Mouse (Mus musculus) midbrain, embryonic 12.5 days (tissue): ENCODE data around the gene Cbx5. TPM values are rescaled to one million over a fixed set of nuclear protein-coding genes. Genes with fewer than 3 reads are reported as not detected.
A peak's percentile ranks its signal among the peaks of the same experiment; 100 is the strongest.
"Not testable (repeated sequence)": the region's sequence is repeated elsewhere in the genome, so short reads cannot be mapped to it uniquely, and the experiment has no call there.

Experiments
- ATAC-seq: fragments of 200-750 bp; cut with Nextera tagmentation; 2 replicates; pipeline ENCODE4 v1.8.0; 2017; ENCODE audit warnings: low read depth, moderate TSS enrichment, moderate library complexity; ENCODE audit not compliant: low FRiP score
- H3K27ac ChIP-seq: fragments of 300-500 bp; sonication (generic); replicated peaks from 2 replicates; pipeline ENCODE4 v1.5.1; 2016; ENCODE audit warnings: mild to moderate bottlenecking
- H3K27me3 ChIP-seq: fragments of 300-500 bp; sonication (generic); 2 replicates; pipeline ENCODE4 v1.6.1; 2016; ENCODE audit warnings: mild to moderate bottlenecking
- H3K36me3 ChIP-seq: fragments of 300-500 bp; sonication (generic); 2 replicates; pipeline ENCODE4 v1.6.1; 2016
- H3K4me1 ChIP-seq: fragments of 300-500 bp; sonication (generic); 2 replicates; pipeline ENCODE4 v1.6.1; 2016
- H3K4me2 ChIP-seq: fragments of 300-500 bp; sonication (generic); replicated peaks from 2 replicates; pipeline ENCODE4 v1.6.1; 2016; ENCODE audit warnings: mild to moderate bottlenecking, moderate library complexity
- H3K4me3 ChIP-seq: fragments of 300-500 bp; sonication (generic); 2 replicates; pipeline ENCODE4 v1.5.1; 2016; ENCODE audit warnings: mild to moderate bottlenecking
- H3K9ac ChIP-seq: fragments of 300-500 bp; sonication (generic); replicated peaks from 2 replicates; pipeline ENCODE4 v1.6.1; 2016; ENCODE audit warnings: mild to moderate bottlenecking, moderate library complexity
- H3K9me3 ChIP-seq: fragments of 300-500 bp; sonication (generic); 2 replicates; pipeline ENCODE4 v1.6.1; 2016; ENCODE audit warnings: mild to moderate bottlenecking
- WGBS: fragments of 180-500 bp; shearing (Covaris S2); methylation state at CpG from one replicate; pipeline ENCODE4 v1.1.7; 2016; 5-methylcytosine and 5-hydroxymethylcytosine counted together
- polyA plus RNA-seq: library from polyadenylated mRNA; unstranded; fragments of >200 nt; fragmentation: Nextera tagmentation; extraction: Ambion mirVana; gene quantifications from 2 replicates; pipeline ENCODE4 v1.2.1, GENCODE M21; 2016

Gene Cbx5
- polyA plus RNA-seq = 203 and 216 TPM in 2 replicates

DNA sequence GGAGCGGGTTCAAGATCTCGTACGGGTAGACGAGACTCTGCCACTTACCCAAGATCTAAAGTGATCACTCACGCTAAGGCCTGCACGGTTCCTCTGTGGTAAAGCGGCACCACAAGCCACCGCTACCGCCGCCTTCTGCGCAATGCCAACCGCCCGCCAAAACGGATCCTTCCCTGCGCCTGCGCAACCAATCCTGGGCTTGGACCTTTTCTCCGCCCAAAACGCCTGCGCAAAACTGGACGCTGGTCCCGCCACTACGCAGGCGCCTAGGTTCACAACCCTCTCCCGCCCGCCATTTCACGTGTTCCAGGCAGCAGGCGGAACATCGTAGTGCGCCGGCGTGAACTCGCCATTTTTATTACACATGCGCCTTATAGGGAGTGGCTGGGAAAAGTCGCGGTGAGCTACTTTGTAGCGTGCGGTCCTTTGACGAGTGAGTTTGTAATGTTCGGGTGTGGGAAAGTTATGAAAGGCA lies at the start of gene Cbx5:
Cbx5 (minus strand) TSS at position 132 of the 475 bp plus-strand sequence.
- H3K9me3 ChIP-seq = no peaks in the 10 kb centered on the region
- H3K4me1 ChIP-seq = peaks cover 32% of the 10 kb centered on the region
- H3K4me3 ChIP-seq = peak within 1 kb of the TSS; percentile 72
- under 1% methylated on average over 39 of the region's 39 CpGs for WGBS
- peaks cover 42% of the 10 kb centered on the region for H3K36me3 ChIP-seq
- peak within 1 kb of the TSS; percentile 93 for H3K27ac ChIP-seq
- H3K4me2 ChIP-seq = peak within 1 kb of the TSS; percentile 93
- H3K27me3 ChIP-seq = no peaks in the 10 kb centered on the region
- peak; percentile 91 for ATAC-seq
- H3K9ac ChIP-seq = peak within 1 kb of the TSS; percentile 78

GRCm38 (mm10) chr15:103285778-103286417 lies 46.3 kb upstream of the Cbx5 start:
- WGBS = 76% methylated on average over 1 of the region's 1 CpGs
- Histone ChIP-seq H3K9me3 (no peaks in the 10 kb centered on the region), H3K4me2 (no peak overlapping the region), H3K9ac (no peak overlapping the region), H3K36me3 (peaks cover 15% of the 10 kb centered on the region), H3K4me3 (no peak overlapping the region), H3K27ac (0 out of 2 replicates have a peak overlapping the region, but pooled peaks have one; percentile 56), H3K27me3 (no peaks in the 10 kb centered on the region), H3K4me1 (peaks cover 25% of the 10 kb centered on the region)
- no peak for ATAC-seq

DNA sequence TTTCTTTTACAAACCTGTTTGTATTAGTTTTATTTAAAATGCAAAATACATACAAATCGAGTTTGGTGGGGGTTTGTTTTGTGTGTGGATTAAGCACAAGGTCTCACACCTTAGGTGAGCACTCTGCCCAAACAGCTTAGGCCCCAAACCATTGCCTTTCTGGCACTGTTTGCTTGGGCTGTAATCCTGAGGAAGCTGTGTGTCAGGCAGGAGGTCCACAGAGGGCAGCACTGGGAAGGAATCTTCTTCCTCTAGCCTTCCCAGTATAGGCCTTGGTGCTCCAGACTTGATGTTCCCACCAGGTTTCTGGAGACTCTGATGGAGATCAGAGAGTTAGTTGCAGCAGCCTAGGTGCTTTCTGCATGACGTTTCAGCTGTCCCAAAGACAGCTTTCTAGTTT lies 45.0 kb upstream of the Cbx5 start:
- H3K27ac ChIP-seq = peak overlapping the region; percentile 15; the same call in 1 of the 2 replicates
- no peak overlapping the region for H3K4me3 ChIP-seq
- 50% methylated on average over 2 of the region's 2 CpGs for WGBS
- H3K9ac ChIP-seq = no peak overlapping the region; the same call in 1 of the 2 replicates
- no peaks in the 10 kb centered on the region for H3K27me3 ChIP-seq
- no peak overlapping the region for H3K4me2 ChIP-seq
- ATAC-seq = no peak
- peaks cover 24% of the 10 kb centered on the region for H3K4me1 ChIP-seq
- peaks cover 5% of the 10 kb centered on the region; the same call in 1 of the 2 replicates for H3K36me3 ChIP-seq
- H3K9me3 ChIP-seq = no peaks in the 10 kb centered on the region

GRCm38 (mm10) chr15:103284066-103284465 lies 44.5 kb upstream of the Cbx5 start:
- ATAC-seq = no peak
- Histone ChIP-seq H3K36me3 (no peaks in the 10 kb centered on the region), H3K4me2 (no peak overlapping the region), H3K4me1 (peaks cover 18% of the 10 kb centered on the region), H3K27ac (no peak overlapping the region), H3K27me3 (no peaks in the 10 kb centered on the region), H3K9me3 (no peaks in the 10 kb centered on the region), H3K9ac (no peak overlapping the region), H3K4me3 (no peak overlapping the region)
- WGBS = 62% methylated on average over 3 of the region's 3 CpGs

GRCm38 (mm10) chr15:103281465-103282205 lies 42.0 kb upstream of the Cbx5 start:
- Histone ChIP-seq H3K36me3 (no peaks in the 10 kb centered on the region), H3K9ac (no peak overlapping the region), H3K27ac (no peak overlapping the region), H3K27me3 (no peaks in the 10 kb centered on the region), H3K4me2 (no peak overlapping the region), H3K4me1 (peaks cover 16% of the 10 kb centered on the region), H3K4me3 (no peak overlapping the region), H3K9me3 (no peaks in the 10 kb centered on the region)
- 91% methylated on average over 3 of the region's 3 CpGs for WGBS
- ATAC-seq = no peak

- WGBS = 81% methylated on average over 3 of the region's 3 CpGs
- no peak for ATAC-seq
- H3K36me3 ChIP-seq = no peaks in the 10 kb centered on the region
These were observed 41.3 kb upstream of the Cbx5 start for GRCm38 (mm10) chr15:103280817-103281464.

DNA sequence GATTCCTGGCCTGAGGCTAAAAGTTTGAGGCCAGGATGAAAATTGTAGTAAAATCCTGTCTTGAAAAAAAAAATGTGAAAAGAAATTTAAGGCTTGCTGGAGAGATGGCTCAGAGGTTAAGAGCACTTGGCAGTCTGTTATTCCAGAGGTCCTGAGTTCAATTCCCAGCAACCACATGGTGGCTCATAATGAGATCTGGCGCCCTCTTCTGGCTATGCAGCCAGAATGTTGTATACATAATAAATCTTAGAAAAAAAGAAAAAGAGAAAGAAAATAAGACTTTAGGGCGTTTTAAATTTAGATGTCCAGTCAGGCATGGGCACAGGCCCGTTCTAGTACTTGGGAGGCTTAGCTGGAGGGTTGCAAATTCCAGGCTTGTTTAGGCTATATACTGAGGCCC lies 40.1 kb upstream of the Cbx5 start:
- Histone ChIP-seq H3K9ac (no peak overlapping the region), H3K27ac (no peak overlapping the region), H3K27me3 (no peaks in the 10 kb centered on the region), H3K4me3 (no peak overlapping the region), H3K9me3 (no peaks in the 10 kb centered on the region), H3K4me1 (peaks cover 3% of the 10 kb centered on the region), H3K36me3 (no peaks in the 10 kb centered on the region), H3K4me2 (no peak overlapping the region)
- no peak for ATAC-seq
- WGBS = 64% methylated on average over 3 of the region's 3 CpGs

More at GRCm38 (mm10) chr15:103280817-103281464, 41.3 kb upstream of the Cbx5 start:
- Histone ChIP-seq H3K4me2 (no peak overlapping the region), H3K27me3 (no peaks in the 10 kb centered on the region), H3K9ac (no peak overlapping the region), H3K27ac (no peak overlapping the region), H3K9me3 (no peaks in the 10 kb centered on the region), H3K4me3 (no peak overlapping the region), H3K4me1 (peaks cover 15% of the 10 kb centered on the region)

- no peak for ATAC-seq
- Histone ChIP-seq H3K36me3 (no peaks in the 10 kb centered on the region), H3K4me2 (no peak overlapping the region), H3K4me1 (peaks cover 15% of the 10 kb centered on the region), H3K4me3 (no peak overlapping the region), H3K27ac (no peak overlapping the region), H3K9ac (no peak overlapping the region), H3K27me3 (no peaks in the 10 kb centered on the region), H3K9me3 (no peaks in the 10 kb centered on the region)
- 80% methylated on average over 7 of the region's 7 CpGs for WGBS
These were observed 38.3 kb upstream of the Cbx5 start for GRCm38 (mm10) chr15:103277949-103278348.

GRCm38 (mm10) chr15:103275943-103276342 lies 36.3 kb upstream of the Cbx5 start:
- not testable (repeated sequence) for H3K4me2 ChIP-seq, H3K9me3 ChIP-seq, H3K4me3 ChIP-seq, H3K36me3 ChIP-seq, H3K27ac ChIP-seq, H3K27me3 ChIP-seq, ATAC-seq, H3K9ac ChIP-seq
- peaks cover 15% of the 10 kb centered on the region for H3K4me1 ChIP-seq
- WGBS = 92% methylated on average over 3 of the region's 3 CpGs

DNA sequence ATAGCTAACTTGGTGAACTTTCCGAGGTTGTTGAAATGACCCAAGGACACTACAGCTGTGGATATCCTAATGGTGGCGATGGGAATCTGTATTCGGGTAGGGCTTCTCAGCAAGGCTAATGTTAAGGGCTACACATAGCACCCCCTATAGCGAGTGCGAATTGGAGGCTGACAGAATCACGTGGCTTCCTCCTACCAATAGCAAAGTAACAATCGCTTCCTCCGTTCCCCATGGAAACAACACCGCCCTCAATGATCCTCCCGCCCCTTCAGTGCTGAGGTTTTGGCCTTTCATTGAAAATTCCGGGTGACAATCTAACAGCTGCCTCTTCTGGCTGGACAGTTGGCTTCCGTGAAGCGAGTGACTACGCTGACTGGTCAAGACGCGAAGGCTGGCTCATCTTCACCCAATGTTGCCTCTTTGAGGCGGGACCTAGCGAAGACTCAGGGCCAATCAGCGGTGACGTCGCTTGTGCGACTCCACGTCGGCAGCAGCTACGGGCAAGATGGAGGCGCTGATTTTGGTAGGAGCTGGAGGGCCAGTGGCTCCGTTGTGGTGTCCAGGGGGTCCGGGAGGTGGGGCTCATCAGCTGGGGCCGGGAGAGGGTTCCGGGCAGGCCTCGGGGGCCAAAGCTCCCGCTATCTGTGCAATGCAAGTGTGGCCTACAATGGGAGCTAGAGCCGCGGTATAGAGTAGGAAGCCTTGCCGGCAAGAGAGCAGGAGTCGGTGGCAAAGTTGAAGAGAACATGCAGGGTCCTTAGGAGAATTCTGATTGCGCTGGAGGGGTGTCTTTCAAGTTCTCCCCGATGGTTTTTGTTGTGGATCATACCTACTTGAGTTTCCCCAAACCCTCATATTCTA lies 33.0 kb upstream of the Cbx5 start, which contains the start of gene Copz1:
Copz1 (plus strand) TSS at position 296 of the 861 bp plus-strand sequence.
- H3K4me1 ChIP-seq = peaks cover 15% of the 10 kb centered on the region
- peak within 1 kb of the TSS; percentile 82 for H3K9ac ChIP-seq
- peak within 1 kb of the TSS; percentile 58 for H3K27ac ChIP-seq
- WGBS = under 1% methylated on average over 38 of the region's 38 CpGs
- H3K4me3 ChIP-seq = peak within 1 kb of the TSS; percentile 78
- no peaks in the 10 kb centered on the region for H3K27me3 ChIP-seq
- H3K4me2 ChIP-seq = peak within 1 kb of the TSS; percentile 78
- H3K36me3 ChIP-seq = no peaks in the 10 kb centered on the region
- peak; percentile 100 for ATAC-seq
- no peaks in the 10 kb centered on the region for H3K9me3 ChIP-seq

DNA sequence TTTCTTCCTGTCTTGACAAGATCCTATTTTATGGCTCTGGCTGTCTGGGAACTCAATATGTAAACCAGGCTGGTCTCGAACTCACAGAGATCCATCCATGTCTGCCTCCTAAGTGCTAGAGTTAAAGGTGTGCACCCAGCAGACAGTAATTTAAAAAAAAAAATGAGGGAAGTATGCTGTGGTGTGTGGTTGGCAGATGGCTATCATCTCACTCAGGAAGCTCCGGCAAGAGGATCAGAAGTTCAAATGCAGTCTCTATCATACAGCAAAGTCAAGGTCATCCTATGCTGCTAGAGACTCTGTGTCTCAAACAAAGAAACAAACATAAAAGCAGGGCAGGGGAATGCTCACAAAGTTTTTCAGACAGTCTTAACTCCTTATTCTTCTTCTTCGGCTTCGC lies 29.3 kb upstream of the Cbx5 start:
- WGBS = 86% methylated on average over 4 of the region's 4 CpGs
- Histone ChIP-seq H3K9ac (no peak overlapping the region), H3K4me2 (no peak overlapping the region), H3K9me3 (no peaks in the 10 kb centered on the region), H3K36me3 (no peaks in the 10 kb centered on the region), H3K4me1 (peaks cover 8% of the 10 kb centered on the region), H3K4me3 (no peak overlapping the region), H3K27me3 (no peaks in the 10 kb centered on the region), H3K27ac (no peak overlapping the region)
- no peak for ATAC-seq
